Mouse (Mus musculus) cerebellum, postnatal 25 days (tissue): Measurements from ENCODE around the gene Vmn1r84.

ENCODE experiments used
- DNase-seq, 2 experiments: peaks; one replicate each; pipeline ENCODE4 v3.0.0; 2021; ENCODE audit warnings: mixed read lengths in 2 of 2

The Vmn1r84 gene

DNA sequence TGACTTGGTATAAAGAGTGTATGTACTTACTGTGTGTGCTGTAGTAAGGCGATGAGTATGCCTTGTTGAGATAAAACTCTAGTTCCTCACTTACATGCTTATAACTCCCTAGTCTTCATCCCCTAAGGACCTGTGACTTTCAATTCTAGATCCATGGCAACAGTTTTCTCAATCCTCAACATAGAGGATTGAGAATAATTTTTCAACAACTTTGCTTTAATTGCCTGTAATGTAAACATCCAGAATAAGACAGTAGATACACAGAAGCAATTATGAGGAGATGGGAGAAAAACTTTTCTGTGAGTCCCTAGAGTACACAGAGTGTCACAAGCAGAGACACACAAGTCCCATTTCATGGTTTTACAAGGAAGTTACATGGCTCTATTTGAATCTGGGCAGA is at the start of gene Vmn1r84:
TSS of gene Vmn1r84 (minus strand) at position 101 of the 400 bp plus-strand sequence.
- no peak for DNase-seq

GRCm38 (mm10) chr7:12329381-12329780 is 39.7 kb downstream of the Vmn1r84 start, which contains the start of gene Vmn1r83:
TSS of gene Vmn1r83 (minus strand) at chr7:12329481.
- no peak for DNase-seq
